Mouse (Mus musculus) liver, embryonic 15.5 days (tissue): ENCODE measurements around the gene Rer1. TPM values are rescaled to one million over a fixed set of nuclear protein-coding genes. Genes with fewer than 3 reads are reported as not detected.

Experiments used
- ATAC-seq: fragments of 200-750 bp; cut with Nextera tagmentation; 2 replicates; pipeline ENCODE4 v1.8.0; 2017; ENCODE audit warnings: moderate number of reproducible peaks, mild to moderate bottlenecking, moderate library complexity; ENCODE audit not compliant: insufficient read depth
- H3K27ac ChIP-seq: fragments of 300-500 bp; sonication (generic); replicated peaks from 2 replicates; pipeline ENCODE4 v1.5.1; 2015; ENCODE audit warnings: mild to moderate bottlenecking, inconsistent platforms
- H3K27me3 ChIP-seq: fragments of 300-500 bp; sonication (generic); 2 replicates; pipeline ENCODE4 v1.6.1; 2015; ENCODE audit warnings: mild to moderate bottlenecking, inconsistent platforms
- H3K36me3 ChIP-seq: fragments of 300-500 bp; sonication (generic); replicated peaks from 2 replicates; pipeline ENCODE4 v1.6.1; 2015; ENCODE audit warnings: moderate library complexity, mild to moderate bottlenecking, inconsistent platforms
- H3K4me1 ChIP-seq: fragments of 300-500 bp; sonication (generic); replicated peaks from 2 replicates; pipeline ENCODE4 v1.6.1; 2015; ENCODE audit warnings: inconsistent platforms
- H3K4me2 ChIP-seq: fragments of 300-500 bp; sonication (generic); 2 replicates; pipeline ENCODE4 v1.6.1; 2015; ENCODE audit warnings: moderate library complexity, mild to moderate bottlenecking, inconsistent platforms
- H3K4me3 ChIP-seq: fragments of 300-500 bp; sonication (generic); replicated peaks from 2 replicates; pipeline ENCODE4 v1.5.1; 2015; ENCODE audit warnings: mild to moderate bottlenecking, inconsistent platforms
- H3K9ac ChIP-seq: fragments of 300-500 bp; sonication (generic); 2 replicates; pipeline ENCODE4 v1.6.1; 2015; ENCODE audit warnings: moderate library complexity, mild to moderate bottlenecking, inconsistent platforms
- H3K9me3 ChIP-seq: fragments of 300-500 bp; sonication (generic); replicated peaks from 2 replicates; pipeline ENCODE4 v1.6.1; 2016; ENCODE audit warnings: inconsistent platforms
- WGBS: fragments of 180-500 bp; shearing (Covaris S2); methylation state at CpG from one replicate; pipeline ENCODE4 v1.1.7; 2015; ENCODE audit warnings: mixed read lengths; ENCODE audit not compliant: insufficient replicate concordance; 5-methylcytosine and 5-hydroxymethylcytosine counted together
- polyA plus RNA-seq: library from polyadenylated mRNA; unstranded; fragments of >200 nt; fragmentation: Nextera tagmentation; extraction: Ambion mirVana; gene quantifications from 2 replicates; pipeline ENCODE4 v1.2.1, GENCODE M21; 2015

Rer1 gene
- polyA plus RNA-seq, 1 experiment from 2014 or later: 81.0 TPM

- Histone ChIP-seq H3K4me2 (no peak overlapping the region), H3K4me3 (no peak overlapping the region), H3K4me1 (peaks cover 36% of the 10 kb centered on the region), H3K36me3 (peaks cover 73% of the 10 kb centered on the region), H3K9me3 (no peaks in the 10 kb centered on the region), H3K27me3 (no peaks in the 10 kb centered on the region), H3K27ac (no peak overlapping the region), H3K9ac (no peak overlapping the region)
- 86% methylated on average over 13 of the region's 13 CpGs for WGBS
- ATAC-seq: no peak
These were observed 16.0 kb downstream of the Rer1 start for GRCm38 (mm10) chr4:155070199-155070598.

DNA sequence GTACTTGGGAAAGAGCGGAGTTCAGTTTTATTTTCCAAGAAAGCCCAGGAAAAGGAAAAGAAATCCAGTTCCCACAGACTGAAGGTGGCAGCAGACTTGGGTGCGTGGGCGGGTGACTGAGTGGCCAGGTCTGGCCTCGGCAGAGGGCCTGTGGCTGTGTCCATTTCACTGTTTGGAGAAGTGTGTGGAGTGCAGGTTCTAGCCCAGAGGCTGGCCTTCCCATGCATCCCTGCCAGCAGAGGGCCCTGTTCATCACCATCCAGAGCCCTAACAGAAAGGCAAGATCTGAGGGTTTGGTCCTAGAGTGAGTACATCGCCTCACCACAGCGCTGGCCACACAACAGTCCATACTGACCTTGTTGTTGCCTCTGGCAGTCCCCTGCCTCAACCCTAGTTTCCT lies 17.0 kb downstream of the Rer1 start:
- Histone ChIP-seq H3K27me3 (no peaks in the 10 kb centered on the region), H3K36me3 (peaks cover 63% of the 10 kb centered on the region), H3K4me3 (no peak overlapping the region), H3K27ac (no peak overlapping the region), H3K9ac (no peak overlapping the region), H3K4me1 (peaks cover 35% of the 10 kb centered on the region), H3K4me2 (no peak overlapping the region), H3K9me3 (no peaks in the 10 kb centered on the region)
- ATAC-seq: no peak
- WGBS: 81% methylated on average over 6 of the region's 6 CpGs

DNA sequence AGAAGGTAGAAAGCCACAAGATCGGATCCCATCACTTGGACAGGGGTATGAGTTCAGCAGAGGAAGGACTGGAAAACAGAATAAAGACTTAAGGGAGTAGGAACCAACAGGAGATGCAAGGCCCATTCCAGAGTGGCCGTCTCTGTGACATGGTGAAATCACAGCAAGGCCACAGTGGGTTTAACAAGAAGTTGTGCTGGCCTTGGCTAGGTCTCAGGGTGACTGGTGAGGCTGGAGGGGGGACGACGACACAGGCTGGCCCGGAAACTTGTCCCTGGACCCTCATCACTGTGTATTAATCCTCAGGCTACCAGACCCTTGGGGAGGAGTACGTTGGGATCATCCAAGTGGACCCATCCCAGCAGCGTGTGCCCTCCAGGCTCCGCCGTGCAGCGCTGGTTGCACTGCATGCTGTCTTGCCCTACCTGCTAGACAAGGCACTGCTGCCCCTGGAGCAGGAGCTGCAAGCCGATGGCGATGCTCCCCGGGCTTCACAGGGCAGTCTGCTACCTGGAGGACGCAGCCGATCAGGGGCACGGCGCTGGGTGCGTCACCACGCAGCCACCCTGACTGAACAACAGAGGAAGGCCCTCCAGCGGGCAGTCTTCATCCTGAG lies 17.7 kb downstream of the Rer1 start:
- 90% methylated on average over 20 of the region's 20 CpGs for WGBS

DNA sequence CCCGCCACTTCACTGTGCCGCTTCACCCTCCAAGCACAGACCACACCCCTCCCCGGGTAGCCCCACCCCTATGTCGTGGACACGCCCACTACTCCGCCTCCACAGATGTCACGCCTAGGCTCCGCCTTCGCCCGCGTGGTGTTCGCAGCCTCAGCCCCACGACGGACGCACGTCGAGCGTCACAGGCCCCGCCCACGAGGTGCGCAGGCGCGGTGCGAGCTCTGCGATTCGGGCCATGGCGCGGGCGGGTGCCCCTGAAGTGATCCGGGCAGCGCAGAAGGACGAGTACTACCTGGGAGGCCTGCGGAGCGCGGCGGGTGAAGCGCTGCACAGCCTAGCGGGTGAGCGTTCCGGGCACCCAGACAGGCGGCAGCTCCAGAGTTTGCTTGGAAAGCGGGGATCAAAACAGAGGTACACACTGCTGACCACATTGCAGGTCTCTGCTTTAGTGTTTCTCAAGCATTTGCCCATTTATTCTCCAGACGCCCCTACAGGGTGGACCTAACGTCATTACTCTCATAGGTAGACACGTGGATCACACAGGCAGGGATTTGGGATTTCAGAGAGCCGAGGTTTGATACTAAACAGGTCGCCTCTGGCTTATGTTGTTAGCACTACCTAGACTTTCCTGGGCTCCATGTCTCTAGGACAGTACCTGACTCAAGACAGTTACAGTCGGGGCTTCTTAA lies 19.2 kb downstream of the Rer1 start, which contains the start of gene Pex10:
Gene Pex10, plus strand, starts transcription at position 183 of the 689 bp plus-strand sequence.
- peak within 1 kb of the TSS; percentile 81 for H3K9ac ChIP-seq

More for the DNA sequence above, 17.7 kb downstream of the Rer1 start:
- Histone ChIP-seq H3K36me3 (peaks cover 56% of the 10 kb centered on the region), H3K27ac (no peak overlapping the region), H3K27me3 (no peaks in the 10 kb centered on the region), H3K9ac (peak overlapping the region; percentile 81; the same call in 1 of the 2 replicates), H3K4me2 (peak overlapping the region; percentile 97; the same call in 1 of the 2 replicates), H3K4me1 (peaks cover 35% of the 10 kb centered on the region), H3K9me3 (no peaks in the 10 kb centered on the region), H3K4me3 (peak overlapping the region; percentile 73)
- no peak for ATAC-seq

GRCm38 (mm10) chr4:155065970-155066833 lies 20.0 kb downstream of the Rer1 start:
- Histone ChIP-seq H3K9ac (peak overlapping the region; percentile 44), H3K4me1 (peaks cover 35% of the 10 kb centered on the region), H3K4me2 (peak overlapping the region; percentile 97), H3K27me3 (peaks cover 9% of the 10 kb centered on the region), H3K27ac (peak overlapping the region; percentile 84), H3K36me3 (peaks cover 33% of the 10 kb centered on the region), H3K9me3 (no peaks in the 10 kb centered on the region), H3K4me3 (peak overlapping the region; percentile 73)
- 2% methylated on average over 15 of the region's 15 CpGs for WGBS
- ATAC-seq: peak; percentile 57

More for the DNA sequence above, 19.2 kb downstream of the Rer1 start, which contains the start of gene Pex10:
- H3K4me3 ChIP-seq: peak within 1 kb of the TSS; percentile 73
- H3K9me3 ChIP-seq: no peaks in the 10 kb centered on the region
- peaks cover 41% of the 10 kb centered on the region for H3K36me3 ChIP-seq
- peak within 1 kb of the TSS; percentile 84 for H3K27ac ChIP-seq
- ATAC-seq: peak; percentile 92
- H3K27me3 ChIP-seq: peaks cover 8% of the 10 kb centered on the region
- WGBS: under 1% methylated on average over 48 of the region's 48 CpGs
- H3K4me2 ChIP-seq: peak within 1 kb of the TSS; percentile 97
- H3K4me1 ChIP-seq: peaks cover 35% of the 10 kb centered on the region

- Histone ChIP-seq H3K27me3 (peaks cover 9% of the 10 kb centered on the region), H3K4me1 (peaks cover 35% of the 10 kb centered on the region), H3K27ac (no peak overlapping the region), H3K4me2 (no peak overlapping the region), H3K9ac (no peak overlapping the region), H3K9me3 (no peaks in the 10 kb centered on the region), H3K36me3 (peaks cover 16% of the 10 kb centered on the region), H3K4me3 (no peak overlapping the region)
- WGBS: 55% methylated on average over 2 of the region's 2 CpGs
- no peak for ATAC-seq
These were observed 21.7 kb downstream of the Rer1 start for GRCm38 (mm10) chr4:155064474-155064873.

- Histone ChIP-seq H3K27me3 (peaks cover 12% of the 10 kb centered on the region), H3K9me3 (no peaks in the 10 kb centered on the region), H3K4me3 (no peak overlapping the region), H3K36me3 (peaks cover 11% of the 10 kb centered on the region), H3K4me2 (no peak overlapping the region), H3K27ac (no peak overlapping the region), H3K9ac (no peak overlapping the region), H3K4me1 (peaks cover 34% of the 10 kb centered on the region)
- WGBS: 21% methylated on average over 3 of the region's 3 CpGs
- ATAC-seq: no peak
These were observed 22.3 kb downstream of the Rer1 start for GRCm38 (mm10) chr4:155063895-155064294.

GRCm38 (mm10) chr4:155058325-155058724 lies 27.9 kb downstream of the Rer1 start:
- H3K4me2 ChIP-seq: no peak overlapping the region
- no peaks in the 10 kb centered on the region for H3K4me1 ChIP-seq
- WGBS: 39% methylated on average over 10 of the region's 10 CpGs
- H3K9me3 ChIP-seq: no peaks in the 10 kb centered on the region
- H3K9ac ChIP-seq: no peak overlapping the region
- no peaks in the 10 kb centered on the region for H3K36me3 ChIP-seq
- no peak overlapping the region for H3K4me3 ChIP-seq
- no peak for ATAC-seq
- H3K27ac ChIP-seq: no peak overlapping the region
- peaks cover 40% of the 10 kb centered on the region for H3K27me3 ChIP-seq

- H3K9ac ChIP-seq: no peak within 1 kb of the TSS
- H3K4me1 ChIP-seq: no peaks in the 10 kb centered on the region
- no peak within 1 kb of the TSS for H3K27ac ChIP-seq
- no peak for ATAC-seq
- H3K9me3 ChIP-seq: no peaks in the 10 kb centered on the region
- no peak within 1 kb of the TSS for H3K4me3 ChIP-seq
- H3K36me3 ChIP-seq: no peaks in the 10 kb centered on the region
- H3K27me3 ChIP-seq: peaks cover 37% of the 10 kb centered on the region
- WGBS: 51% methylated on average over 10 of the region's 10 CpGs
- no peak within 1 kb of the TSS for H3K4me2 ChIP-seq
These were observed 29.5 kb downstream of the Rer1 start, which contains the start of gene Plch2 for GRCm38 (mm10) chr4:155056724-155057123. Plch2 (minus strand) TSS chr4:155056784.

- ATAC-seq: no peak
- Histone ChIP-seq H3K4me3 (no peak overlapping the region), H3K27ac (no peak overlapping the region), H3K36me3 (no peaks in the 10 kb centered on the region), H3K9me3 (no peaks in the 10 kb centered on the region), H3K4me1 (no peaks in the 10 kb centered on the region), H3K27me3 (peaks cover 31% of the 10 kb centered on the region), H3K4me2 (no peak overlapping the region), H3K9ac (no peak overlapping the region)
- 58% methylated on average over 7 of the region's 7 CpGs for WGBS
These were observed 36.1 kb downstream of the Rer1 start for GRCm38 (mm10) chr4:155050116-155050515.

DNA sequence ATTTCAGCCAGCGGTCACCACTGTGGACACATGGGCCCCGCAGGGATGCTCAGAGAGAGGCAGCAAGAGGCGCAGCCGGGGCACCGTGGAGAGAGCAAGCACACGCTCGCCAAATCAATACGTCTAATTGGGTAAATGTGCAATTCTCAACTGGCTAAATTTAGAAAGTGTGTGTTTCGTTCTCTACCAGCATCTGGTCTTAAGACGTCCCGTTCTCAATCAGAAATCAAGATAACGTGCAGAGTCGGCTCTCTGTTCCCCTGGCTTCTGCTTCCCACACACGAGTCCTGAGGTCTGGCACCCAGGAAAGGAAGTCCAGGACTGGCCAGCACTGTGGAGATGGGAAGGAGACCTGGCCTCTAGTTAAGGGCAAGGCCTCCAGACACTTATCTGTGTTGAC lies 39.5 kb downstream of the Rer1 start:
- ATAC-seq: no peak

More for the DNA sequence above, 39.5 kb downstream of the Rer1 start:
- Histone ChIP-seq H3K4me2 (no peak overlapping the region), H3K9me3 (no peaks in the 10 kb centered on the region), H3K27ac (no peak overlapping the region), H3K4me1 (no peaks in the 10 kb centered on the region), H3K36me3 (no peaks in the 10 kb centered on the region), H3K27me3 (peaks cover 52% of the 10 kb centered on the region), H3K9ac (no peak overlapping the region), H3K4me3 (no peak overlapping the region)
- WGBS: 65% methylated on average over 14 of the region's 14 CpGs
